Mouse (Mus musculus) heart, adult 2 months (tissue): ENCODE data around the gene Thop1. TPM values are rescaled to one million over a fixed set of nuclear protein-coding genes. Genes with fewer than 3 reads are reported as not detected.
"Not testable (repeated sequence)": the region's sequence is repeated elsewhere in the genome, so short reads cannot be mapped to it uniquely, and the experiment has no call there.

ENCODE experiments used
- DNase-seq, 2 experiments: peaks; one replicate each; pipeline ENCODE4 v3.0.0; 2021
- H3K27ac ChIP-seq: fragments of 200-600 bp; 2 replicates; pipeline ENCODE4 v1.8.1; 2022
- H3K27me3 ChIP-seq: fragments of 200-500 bp; 2 replicates; pipeline ENCODE4 v1.6.1; 2012; ENCODE audit warnings: mild to moderate bottlenecking, low read length, inconsistent platforms, mixed read lengths; ENCODE audit not compliant: control insufficient read depth, insufficient read depth
- H3K36me3 ChIP-seq: fragments of 200-500 bp; 2 replicates; pipeline ENCODE4 v1.6.1; 2012; ENCODE audit warnings: low read length, inconsistent platforms; ENCODE audit not compliant: control insufficient read depth, insufficient read depth
- H3K4me1 ChIP-seq: fragments of 200-500 bp; 2 replicates; pipeline ENCODE4 v1.6.1; 2011; ENCODE audit warnings: low read length; ENCODE audit not compliant: control insufficient read depth, insufficient read depth
- H3K4me3 ChIP-seq: fragments of 200-600 bp; 2 replicates; pipeline ENCODE4 v1.8.1; 2022
- H3K79me2 ChIP-seq: fragments of 200-500 bp; replicated peaks from 2 replicates; pipeline ENCODE4 v1.6.1; 2012; ENCODE audit warnings: mild to moderate bottlenecking, inconsistent platforms, low read length, moderate library complexity, mixed read lengths; ENCODE audit not compliant: control insufficient read depth, insufficient read depth
- H3K9ac ChIP-seq: fragments of 200-500 bp; 2 replicates; pipeline ENCODE4 v1.6.1; 2012; ENCODE audit warnings: low read depth, mild to moderate bottlenecking, control low read depth, inconsistent platforms, low read length, mixed read lengths
- CTCF ChIP-seq: fragments of 200-600 bp; IDR thresholded peaks from 2 replicates; pipeline ENCODE4 v1.8.1; 2022; ENCODE audit warnings: antibody characterized with exemption, mild to moderate bottlenecking, moderate library complexity
- EP300 ChIP-seq: fragments of 200-500 bp; IDR thresholded peaks from 2 replicates; pipeline ENCODE4 v1.6.1; 2011; ENCODE audit warnings: low read depth, low read length, control low read depth; ENCODE audit not compliant: insufficient read depth
- POLR2A ChIP-seq: fragments of 200-500 bp; IDR thresholded peaks from 2 replicates; pipeline ENCODE4 v1.6.1; 2011; ENCODE audit warnings: mild to moderate bottlenecking, low read depth, low read length, control low read depth; ENCODE audit not compliant: insufficient read depth
- WGBS: fragments of 180-500 bp; shearing (Covaris S2); methylation state at CpG from one replicate; pipeline ENCODE4 v1.1.7; 2018; 5-methylcytosine and 5-hydroxymethylcytosine counted together
- intact Hi-C: fragments of 180-260 bp; cut with DNase I; formaldehyde crosslinking; loops from one replicate; pipeline ENCODE4 v1.15.1; 2025
- polyA plus RNA-seq: library from polyadenylated mRNA; depleted of rRNA; stranded (reverse); fragments of >200 nt; gene quantifications from 2 replicates; pipeline ENCODE4 v1.2.3, GENCODE M21; 2012
- total RNA-seq, 2 experiments: library from RNA; stranded (reverse); gene quantifications; 2 replicates each; pipeline ENCODE4 v1.2.3; 2021

Gene Thop1
- total and polyA plus RNA-seq, 3 experiments, result 11.3 to 15.5 (median 15.2) TPM

DNA sequence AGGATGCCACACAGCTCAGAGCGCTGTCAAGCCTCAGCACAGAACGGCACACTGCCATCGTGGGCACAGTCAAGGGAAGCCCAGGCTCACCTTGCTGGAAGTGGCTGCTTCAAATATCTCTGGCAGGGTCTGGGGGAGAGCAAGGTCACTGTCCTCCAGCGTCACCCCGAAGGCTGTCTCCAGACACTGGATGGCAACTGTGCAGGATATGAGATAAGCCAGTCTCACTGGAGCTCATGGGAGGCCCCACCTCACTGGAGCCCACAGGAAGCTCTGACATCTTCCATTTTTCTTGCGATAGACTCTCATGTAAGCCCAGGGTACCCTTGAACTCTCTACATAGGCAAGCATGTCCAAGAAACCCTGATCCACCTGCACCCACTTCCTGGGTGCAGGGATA, 18.7 kb upstream of the Thop1 start:
- Histone ChIP-seq H3K9ac (no peak overlapping the region), H3K4me3 (no peak overlapping the region), H3K4me1 (peaks cover 3% of the 10 kb centered on the region; the same call in 1 of the 2 replicates), H3K27me3 (no peaks in the 10 kb centered on the region), H3K27ac (no peak overlapping the region), H3K36me3 (no peaks in the 10 kb centered on the region), H3K79me2 (peaks cover 10% of the 10 kb centered on the region)
- intact Hi-C loops, result no loop called here
- TF ChIP-seq CTCF, result no peak
- no peak for TF ChIP-seq POLR2A
- TF ChIP-seq EP300, result no peak
- 82% methylated on average over 6 of the region's 6 CpGs for WGBS
- no peak for DNase-seq

DNA sequence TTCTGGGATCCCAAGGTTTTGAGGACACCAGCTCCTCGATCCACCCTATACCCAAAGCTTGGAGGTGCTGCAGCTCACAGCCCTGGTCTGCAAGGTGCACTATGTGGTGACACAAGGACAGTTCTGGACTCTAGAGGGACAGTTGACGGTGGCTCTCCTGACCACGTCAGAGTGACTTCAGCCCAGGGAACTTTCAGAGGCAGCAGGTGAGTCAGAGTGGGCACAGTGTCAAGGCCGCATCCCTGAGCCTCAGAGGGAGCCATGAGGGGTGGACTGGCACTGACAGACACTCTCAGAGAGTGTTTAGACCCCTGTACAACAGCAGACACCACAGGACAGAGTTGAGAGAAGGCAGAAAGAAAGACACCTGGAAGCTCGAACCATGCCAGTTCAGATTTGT, 17.3 kb upstream of the Thop1 start:
- H3K4me1 ChIP-seq, result peaks cover 10% of the 10 kb centered on the region
- H3K4me3 ChIP-seq, result no peak overlapping the region
- H3K79me2 ChIP-seq, result peaks cover 13% of the 10 kb centered on the region
- no peaks in the 10 kb centered on the region for H3K27me3 ChIP-seq
- DNase-seq, result no peak
- intact Hi-C loops, result no loop called here
- WGBS, result 82% methylated on average over 5 of the region's 5 CpGs
- no peaks in the 10 kb centered on the region for H3K36me3 ChIP-seq
- H3K9ac ChIP-seq, result no peak overlapping the region
- no peak overlapping the region for H3K27ac ChIP-seq
- TF ChIP-seq CTCF, result no peak
- no peak for TF ChIP-seq POLR2A
- TF ChIP-seq EP300, result no peak

DNA sequence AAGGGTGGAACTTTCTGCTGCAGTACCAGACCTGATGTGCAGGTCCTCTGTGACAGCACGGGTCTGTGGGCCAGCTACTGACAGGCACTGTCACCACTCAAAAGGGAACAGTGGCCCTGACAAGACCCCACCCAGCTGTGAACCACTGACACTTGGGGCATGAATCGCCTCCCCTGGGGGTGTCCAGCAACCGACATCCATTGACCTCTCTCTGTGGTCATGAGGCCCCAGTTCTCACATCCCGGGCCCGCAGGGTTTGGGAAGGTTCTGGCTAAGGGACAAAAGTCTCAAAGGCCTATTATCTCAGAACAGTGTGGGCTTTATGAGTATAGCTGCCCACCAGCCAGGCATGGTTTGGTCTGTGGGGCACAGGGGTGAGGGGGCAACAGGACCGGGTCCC, 14.7 kb upstream of the Thop1 start:
- DNase-seq, result no peak
- no peaks in the 10 kb centered on the region for H3K27me3 ChIP-seq
- no peaks in the 10 kb centered on the region for H3K36me3 ChIP-seq
- WGBS, result 71% methylated on average over 6 of the region's 6 CpGs
- no peak overlapping the region for H3K27ac ChIP-seq
- H3K4me3 ChIP-seq, result no peak overlapping the region
- H3K9ac ChIP-seq, result no peak overlapping the region
- H3K79me2 ChIP-seq, result peaks cover 21% of the 10 kb centered on the region
- TF ChIP-seq CTCF (no peak), EP300 (no peak), POLR2A (no peak)
- peaks cover 22% of the 10 kb centered on the region for H3K4me1 ChIP-seq
- intact Hi-C loops, result no loop called here

DNA sequence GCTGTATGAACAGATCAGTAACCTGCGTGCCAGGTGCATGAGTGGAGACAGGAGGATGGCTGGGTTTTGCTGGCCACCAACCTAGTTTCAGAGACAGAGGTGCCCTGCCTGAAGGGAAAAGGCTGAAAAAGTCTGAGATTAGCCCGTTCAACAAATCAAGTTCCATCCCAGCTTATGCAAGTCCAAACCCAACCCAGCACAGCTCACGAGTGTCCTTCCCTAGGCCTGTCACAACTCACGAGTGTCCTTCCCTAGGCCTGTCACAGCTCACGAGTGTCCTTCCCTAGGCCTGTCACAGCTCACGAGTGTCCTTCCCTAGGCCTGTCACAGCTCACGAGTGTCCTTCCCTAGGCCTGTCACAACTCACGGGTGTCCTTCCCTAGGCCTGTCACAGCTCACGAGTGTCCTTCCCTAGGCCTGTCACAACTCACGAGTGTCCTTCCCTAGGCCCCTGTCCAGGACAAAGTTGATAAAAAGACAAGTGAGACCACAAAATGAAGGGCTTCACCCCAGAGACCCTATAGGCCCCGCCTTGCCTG, 14.0 kb upstream of the Thop1 start:
- H3K27me3 ChIP-seq, H3K36me3 ChIP-seq, H3K9ac ChIP-seq, H3K4me3 ChIP-seq, DNase-seq, intact Hi-C loops, H3K27ac ChIP-seq: not testable (repeated sequence)
- WGBS, result 58% methylated on average over 11 of the region's 11 CpGs
- Histone ChIP-seq H3K4me1 (peaks cover 22% of the 10 kb centered on the region), H3K79me2 (peaks cover 21% of the 10 kb centered on the region)

DNA sequence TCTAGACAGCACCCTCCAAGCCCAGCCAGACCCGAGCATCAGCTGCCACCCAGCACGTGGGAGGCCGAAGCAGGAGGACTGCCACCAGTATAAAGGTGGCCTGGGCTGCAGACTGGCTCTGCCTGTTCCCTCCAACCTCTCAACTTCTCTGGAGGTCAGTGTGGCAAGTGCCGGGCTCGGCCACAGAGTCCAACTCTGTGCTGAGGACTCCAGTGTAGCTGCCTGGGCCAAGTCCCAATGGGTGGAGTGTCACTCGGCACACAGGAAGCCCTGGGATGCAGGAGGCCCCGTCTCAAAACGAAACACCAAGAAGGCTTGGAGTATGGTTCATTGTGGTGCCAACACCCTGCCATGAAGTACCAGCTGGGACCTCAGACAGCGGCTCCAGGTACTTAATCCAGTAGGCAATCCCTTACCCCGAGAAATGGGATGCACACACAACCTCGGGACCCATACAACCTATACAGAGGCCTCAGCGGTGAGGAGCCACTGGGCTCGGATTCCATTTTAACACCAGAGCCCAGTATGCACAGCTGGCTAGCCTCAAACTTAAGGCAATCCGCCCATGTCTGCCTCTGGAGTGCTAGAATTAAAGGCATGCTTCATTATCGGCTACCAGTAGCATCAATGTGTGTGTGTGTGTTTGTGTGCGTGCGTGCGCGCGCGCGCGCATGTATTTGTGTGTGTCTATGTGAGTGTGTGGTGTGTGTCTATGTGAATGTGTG, 12.3 kb upstream of the Thop1 start:
- H3K27ac ChIP-seq, result no peak overlapping the region
- H3K79me2 ChIP-seq, result peaks cover 18% of the 10 kb centered on the region
- H3K36me3 ChIP-seq, result no peaks in the 10 kb centered on the region
- H3K4me3 ChIP-seq, result no peak overlapping the region
- TF ChIP-seq POLR2A (no peak), CTCF (no peak), EP300 (no peak)
- intact Hi-C loops, result no loop called here
- H3K9ac ChIP-seq, result no peak overlapping the region
- peaks cover 22% of the 10 kb centered on the region for H3K4me1 ChIP-seq
- H3K27me3 ChIP-seq, result no peaks in the 10 kb centered on the region
- WGBS, result 69% methylated on average over 23 of the region's 23 CpGs
- peak in 1 of 2 experiments; percentile 44 for DNase-seq

DNA sequence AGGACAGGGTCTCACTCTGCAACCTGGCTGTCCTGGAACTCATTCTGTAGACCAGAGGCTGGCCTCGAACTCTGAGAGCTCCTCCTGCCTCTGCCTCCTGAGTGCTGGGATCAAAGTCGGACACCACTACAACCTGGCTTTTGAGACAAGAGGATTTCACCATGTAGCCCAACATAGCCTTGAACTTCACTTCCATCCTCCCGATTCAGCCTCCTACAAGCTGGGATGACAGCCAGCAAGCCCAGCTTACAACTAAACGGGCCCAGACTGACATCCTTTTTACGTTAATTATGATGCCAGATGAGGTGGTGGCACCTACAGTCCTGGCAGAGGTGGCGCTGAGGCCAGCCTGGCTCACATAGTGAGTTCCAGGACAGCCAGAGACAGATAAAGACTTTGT, 10.9 kb upstream of the Thop1 start:
- H3K4me1 ChIP-seq, result peaks cover 20% of the 10 kb centered on the region
- intact Hi-C loops, result no loop called here
- peak overlapping the region; percentile 94 for H3K4me3 ChIP-seq
- peaks cover 16% of the 10 kb centered on the region for H3K79me2 ChIP-seq
- WGBS, result 47% methylated on average over 6 of the region's 6 CpGs
- no peaks in the 10 kb centered on the region for H3K36me3 ChIP-seq
- no peak for DNase-seq
- H3K9ac ChIP-seq, result no peak overlapping the region
- no peaks in the 10 kb centered on the region for H3K27me3 ChIP-seq
- TF ChIP-seq CTCF, result no peak
- TF ChIP-seq EP300, result no peak
- TF ChIP-seq POLR2A, result no peak
- no peak overlapping the region for H3K27ac ChIP-seq
